Mouse (Mus musculus): Measurements from ENCODE around the gene Supt6.

Gene Supt6

GRCm38 (mm10) chr11:78245627-78246317 lies at the start of gene Supt6, which contains the start of gene Sdf2:
Gene Supt6 (minus strand): TSS chr11:78245987.
Gene Sdf2 (plus strand): TSS chr11:78245746.
- TF ChIP-seq GATA4 (IDR thresholded peaks at IDR 0.05; ENCODE audit: insufficient replicate concordance, low read length), result peak; percentile 16; the same call in 1 of the 2 replicates

- TF ChIP-seq GATA4 (IDR thresholded peaks at IDR 0.05; ENCODE audit: insufficient replicate concordance, low read length), result no peak
Measured at GRCm38 (mm10) chr11:78294585-78294984, 48.8 kb upstream of the Supt6 start.

GRCm38 (mm10) chr11:78290654-78291053 lies 44.9 kb upstream of the Supt6 start, which contains the start of gene BC030499:
Gene BC030499 (plus strand): TSS chr11:78290841.
- TF ChIP-seq GATA4 (IDR thresholded peaks at IDR 0.05; ENCODE audit: insufficient replicate concordance, low read length), result no peak

DNA sequence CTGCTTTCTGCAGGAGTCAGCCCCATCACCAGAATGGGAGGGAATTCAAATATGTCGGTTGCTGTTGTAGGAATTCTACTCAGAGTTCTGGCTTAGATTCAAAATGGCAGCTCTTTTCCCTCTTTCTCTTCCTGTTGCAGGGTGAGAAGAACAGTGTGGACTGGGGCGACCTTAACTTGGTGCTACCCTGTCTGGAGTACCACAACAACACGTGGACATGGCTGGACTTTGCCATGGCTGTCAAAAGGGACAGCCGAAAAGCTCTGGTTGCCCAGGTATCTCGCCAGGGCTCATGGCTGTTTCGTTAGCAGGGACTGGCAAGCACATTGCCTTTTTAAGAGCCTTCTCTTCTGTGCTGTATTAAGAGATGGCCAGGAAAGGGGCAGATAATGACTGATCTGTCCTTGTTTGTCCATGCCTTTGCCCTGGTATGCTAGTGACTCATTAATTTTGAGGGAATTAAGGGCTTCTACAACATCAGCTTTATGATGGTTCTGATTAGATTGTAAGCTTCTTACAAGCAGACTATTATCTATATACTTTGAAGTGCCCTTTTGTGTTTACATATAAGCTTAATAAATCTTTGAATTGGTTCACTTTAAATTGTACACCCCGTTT lies 43.5 kb upstream of the Supt6 start:
- TF ChIP-seq GATA4 (IDR thresholded peaks at IDR 0.05; ENCODE audit: insufficient replicate concordance, low read length), result no peak

- TF ChIP-seq GATA4 (IDR thresholded peaks at IDR 0.05; ENCODE audit: insufficient replicate concordance, low read length), result no peak
Measured at GRCm38 (mm10) chr11:78279586-78279985, 33.8 kb upstream of the Supt6 start.

DNA sequence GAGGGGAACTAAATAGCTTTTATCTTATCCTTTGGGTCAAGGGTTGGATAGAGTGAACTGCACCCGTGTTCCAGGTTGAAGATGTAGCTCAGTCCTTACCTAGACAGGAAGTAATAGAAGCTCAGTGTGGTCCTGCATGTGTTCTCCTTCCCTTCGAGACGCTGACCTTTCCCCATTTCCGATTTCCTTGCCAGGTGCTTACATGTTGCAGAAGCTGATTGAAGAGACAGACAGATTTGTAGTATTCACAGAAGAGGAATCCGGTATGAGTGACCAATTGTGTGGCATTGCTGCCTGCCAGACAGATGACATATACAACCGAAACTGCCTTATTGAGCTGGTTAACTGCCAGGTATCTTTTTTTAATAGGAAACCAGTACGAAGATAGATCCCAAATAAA lies 33.1 kb upstream of the Supt6 start:
- TF ChIP-seq GATA4 (IDR thresholded peaks at IDR 0.05; ENCODE audit: insufficient replicate concordance, low read length), result no peak

GRCm38 (mm10) chr11:78275596-78275995 lies 29.8 kb upstream of the Supt6 start:
- TF ChIP-seq GATA4 (IDR thresholded peaks at IDR 0.05; ENCODE audit: insufficient replicate concordance, low read length), result no peak

GRCm38 (mm10) chr11:78271986-78272385 lies 26.2 kb upstream of the Supt6 start:
- TF ChIP-seq GATA4 (IDR thresholded peaks at IDR 0.05; ENCODE audit: insufficient replicate concordance, low read length), result no peak

- no peak for TF ChIP-seq GATA4 (IDR thresholded peaks at IDR 0.05; ENCODE audit: insufficient replicate concordance, low read length)
Measured at GRCm38 (mm10) chr11:78265571-78265970, 19.8 kb upstream of the Supt6 start.

- TF ChIP-seq GATA4 (IDR thresholded peaks at IDR 0.05; ENCODE audit: insufficient replicate concordance, low read length), result no peak
Measured at GRCm38 (mm10) chr11:78262550-78262949, 16.8 kb upstream of the Supt6 start.

GRCm38 (mm10) chr11:78261380-78262352 lies 15.9 kb upstream of the Supt6 start, which contains the start of gene 2610507B11Rik:
Gene 2610507B11Rik (plus strand): TSS chr11:78261752.
- no peak; the same call in 1 of the 2 replicates for TF ChIP-seq GATA4 (IDR thresholded peaks at IDR 0.05; ENCODE audit: insufficient replicate concordance, low read length)

DNA sequence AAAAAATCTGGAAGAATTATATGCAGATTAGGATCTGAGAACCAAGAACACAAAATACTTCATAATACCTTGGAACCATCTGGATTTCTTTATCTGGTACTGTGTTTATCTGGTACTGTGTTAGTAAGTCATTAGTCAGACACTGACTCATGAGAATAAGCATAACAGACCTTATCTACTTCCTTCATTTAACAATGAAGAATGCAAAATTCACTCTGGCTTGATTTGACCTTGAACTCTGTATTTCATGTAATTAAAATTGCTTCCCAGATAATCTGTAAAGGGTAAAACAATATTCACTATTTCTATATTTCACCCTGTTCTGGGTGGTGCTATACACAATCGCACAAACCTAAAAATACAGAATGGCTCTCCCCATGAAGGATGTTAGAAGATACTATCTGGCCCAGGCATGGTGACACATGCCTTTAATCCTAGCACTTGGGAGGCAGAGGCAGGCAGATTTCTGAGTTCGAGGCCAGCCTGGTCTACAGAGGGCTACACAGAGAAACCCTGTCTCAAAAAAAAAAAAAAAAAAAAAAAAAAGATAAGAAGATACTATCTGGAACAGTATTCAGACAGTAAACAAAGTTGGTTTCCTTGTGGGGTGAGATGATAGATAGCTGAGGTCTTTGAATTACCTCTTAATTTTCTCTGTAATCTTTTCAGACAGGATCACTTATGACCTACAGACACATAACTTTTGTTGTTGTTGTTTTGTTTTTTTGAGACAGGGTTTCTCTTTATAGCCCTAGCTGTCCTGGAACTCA lies 14.9 kb upstream of the Supt6 start:
- TF ChIP-seq GATA4 (IDR thresholded peaks at IDR 0.05; ENCODE audit: insufficient replicate concordance, low read length), result no peak

GRCm38 (mm10) chr11:78256618-78257017 lies 10.8 kb upstream of the Supt6 start:
- no peak for TF ChIP-seq GATA4 (IDR thresholded peaks at IDR 0.05; ENCODE audit: insufficient replicate concordance, low read length)

DNA sequence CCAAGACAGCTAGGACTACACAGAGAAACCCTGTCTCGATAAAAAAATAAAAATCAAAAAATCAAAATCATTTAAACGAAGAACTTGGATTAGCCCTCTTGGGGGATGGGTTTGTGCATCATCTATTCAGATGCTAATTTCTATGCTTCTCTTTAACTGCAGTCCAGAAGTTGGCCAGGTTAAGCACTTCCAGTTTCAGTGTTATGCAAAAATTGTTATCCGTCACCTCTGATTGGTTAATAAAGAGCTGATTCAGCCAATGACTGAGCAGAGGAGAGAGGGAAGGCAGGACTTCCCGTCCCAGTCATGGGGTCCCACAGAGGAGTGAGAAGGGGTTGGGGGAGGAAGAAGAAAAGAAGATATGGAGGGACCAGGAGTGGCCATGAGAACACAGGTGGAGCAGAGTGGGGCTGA lies 1.9 kb upstream of the Supt6 start:
- TF ChIP-seq GATA4 (IDR thresholded peaks at IDR 0.05; ENCODE audit: insufficient replicate concordance, low read length), result no peak

GRCm38 (mm10) chr11:78247012-78247348 lies 1.2 kb upstream of the Supt6 start:
- no peak for TF ChIP-seq GATA4 (IDR thresholded peaks at IDR 0.05; ENCODE audit: insufficient replicate concordance, low read length)
